Mouse (Mus musculus) erythroblast, embryonic 14.5 days (primary cell): ENCODE data around the gene Cxxc4.

Experiments used
- GATA1 ChIP-seq: IDR thresholded peaks from 2 replicates; pipeline ENCODE4 v1.6.1; 2012; ENCODE audit warnings: low read length, inconsistent platforms, mixed read lengths
- TAL1 ChIP-seq: IDR thresholded peaks from 3 replicates; pipeline ENCODE4 v1.6.1; 2012; ENCODE audit warnings: low read length, inconsistent platforms, mixed read lengths

DNA sequence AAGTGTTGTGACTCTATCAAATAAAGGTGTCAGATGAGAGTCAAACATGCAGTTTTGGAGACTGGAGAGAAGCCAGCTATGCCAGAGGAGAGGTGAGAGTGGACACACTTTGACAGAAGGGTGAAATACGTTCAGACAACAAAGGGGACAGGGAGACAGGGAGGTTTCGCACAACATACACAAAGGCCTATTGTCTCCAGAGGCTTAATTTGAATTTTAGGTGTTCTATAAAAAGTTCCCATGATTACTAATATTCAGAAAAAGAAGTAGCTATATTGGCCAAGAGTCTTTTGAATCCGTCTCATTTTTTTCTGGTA, 67.2 kb downstream of the Cxxc4 start:
- TF ChIP-seq TAL1 (no peak), GATA1 (no peak)
